Mouse (Mus musculus): Measurements from ENCODE around the gene Klf7. TPM values are rescaled to one million over a fixed set of nuclear protein-coding genes. Genes with fewer than 3 reads are reported as not detected.

Klf7 gene
- polyA plus RNA-seq, 1 experiment: 22.6 TPM

GRCm38 (mm10) chr1:64134439-64134838 lies 12.4 kb upstream of the Klf7 start:
- Histone ChIP-seq H3K27ac (ENCODE audit: insufficient read depth, low read length) (no peak overlapping the region), H3K27me3 (ENCODE audit: control insufficient read depth, insufficient read depth, low read length, poor library complexity, severe bottlenecking) (no peaks in the 10 kb centered on the region), H3K4me1 (ENCODE audit: control insufficient read depth, insufficient read depth, low read length) (no peaks in the 10 kb centered on the region), H3K4me3 (ENCODE audit: low read depth, low read length) (no peak overlapping the region), H3K9ac (ENCODE audit: low read depth, poor library complexity, severe bottlenecking) (no peak overlapping the region), H3K36me3 (ENCODE audit: control insufficient read depth, insufficient read depth, low read length, poor library complexity, severe bottlenecking) (no peaks in the 10 kb centered on the region), H3K9me3 (replicated peaks; ENCODE audit: control insufficient read depth, insufficient read depth, low read length, poor library complexity, severe bottlenecking) (no peaks in the 10 kb centered on the region)
- TF ChIP-seq CTCF (IDR thresholded peaks at IDR 0.05; ENCODE audit: low read depth, low read length) (no peak), POLR2A (IDR thresholded peaks at IDR 0.05; ENCODE audit: insufficient read depth, low read length) (no peak), EP300 (IDR thresholded peaks at IDR 0.05; ENCODE audit: insufficient read depth, low read depth, low read length) (no peak)

- H3K4me1 ChIP-seq (ENCODE audit: control insufficient read depth, insufficient read depth, low read length): no peaks in the 10 kb centered on the region
- no peak overlapping the region for H3K9ac ChIP-seq (ENCODE audit: low read depth, poor library complexity, severe bottlenecking)
- no peaks in the 10 kb centered on the region for H3K9me3 ChIP-seq (replicated peaks; ENCODE audit: control insufficient read depth, insufficient read depth, low read length, poor library complexity, severe bottlenecking)
- no peak overlapping the region for H3K27ac ChIP-seq (ENCODE audit: insufficient read depth, low read length)
- H3K36me3 ChIP-seq (ENCODE audit: control insufficient read depth, insufficient read depth, low read length, poor library complexity, severe bottlenecking): no peaks in the 10 kb centered on the region
- no peak overlapping the region for H3K4me3 ChIP-seq (ENCODE audit: low read depth, low read length)
- H3K27me3 ChIP-seq (ENCODE audit: control insufficient read depth, insufficient read depth, low read length, poor library complexity, severe bottlenecking): no peaks in the 10 kb centered on the region
- no peak for TF ChIP-seq EP300 (IDR thresholded peaks at IDR 0.05; ENCODE audit: insufficient read depth, low read depth, low read length)
- no peak for TF ChIP-seq CTCF (IDR thresholded peaks at IDR 0.05; ENCODE audit: low read depth, low read length)
- TF ChIP-seq POLR2A (IDR thresholded peaks at IDR 0.05; ENCODE audit: insufficient read depth, low read length): no peak
These were observed 4.7 kb upstream of the Klf7 start for GRCm38 (mm10) chr1:64126822-64127221.

- peak overlapping the region; percentile 92 for H3K9ac ChIP-seq (ENCODE audit: low read depth, poor library complexity, severe bottlenecking)
- no peaks in the 10 kb centered on the region for H3K27me3 ChIP-seq (ENCODE audit: control insufficient read depth, insufficient read depth, low read length, poor library complexity, severe bottlenecking)
- no peaks in the 10 kb centered on the region for H3K36me3 ChIP-seq (ENCODE audit: control insufficient read depth, insufficient read depth, low read length, poor library complexity, severe bottlenecking)
- H3K9me3 ChIP-seq (replicated peaks; ENCODE audit: control insufficient read depth, insufficient read depth, low read length, poor library complexity, severe bottlenecking): no peaks in the 10 kb centered on the region
- H3K4me3 ChIP-seq (ENCODE audit: low read depth, low read length): peak overlapping the region; percentile 78
- H3K27ac ChIP-seq (ENCODE audit: insufficient read depth, low read length): peak overlapping the region; percentile 69
- H3K4me1 ChIP-seq (ENCODE audit: control insufficient read depth, insufficient read depth, low read length): peaks cover 2% of the 10 kb centered on the region
- TF ChIP-seq POLR2A (IDR thresholded peaks at IDR 0.05; ENCODE audit: insufficient read depth, low read length): peak; percentile 2
- TF ChIP-seq CTCF (IDR thresholded peaks at IDR 0.05; ENCODE audit: low read depth, low read length): no peak
These were observed 366 bp upstream of the Klf7 start for GRCm38 (mm10) chr1:64122466-64122830.

- Histone ChIP-seq H3K36me3 (ENCODE audit: control insufficient read depth, insufficient read depth, low read length, poor library complexity, severe bottlenecking) (no peaks in the 10 kb centered on the region), H3K4me3 (ENCODE audit: low read depth, low read length) (peak overlapping the region; percentile 79), H3K27me3 (ENCODE audit: control insufficient read depth, insufficient read depth, low read length, poor library complexity, severe bottlenecking) (no peaks in the 10 kb centered on the region), H3K4me1 (ENCODE audit: control insufficient read depth, insufficient read depth, low read length) (peaks cover 2% of the 10 kb centered on the region), H3K27ac (ENCODE audit: insufficient read depth, low read length) (peak overlapping the region; percentile 31), H3K9me3 (replicated peaks; ENCODE audit: control insufficient read depth, insufficient read depth, low read length, poor library complexity, severe bottlenecking) (no peaks in the 10 kb centered on the region), H3K9ac (ENCODE audit: low read depth, poor library complexity, severe bottlenecking) (peak overlapping the region; percentile 62)
- TF ChIP-seq EP300 (IDR thresholded peaks at IDR 0.05; ENCODE audit: insufficient read depth, low read depth, low read length) (no peak), POLR2A (IDR thresholded peaks at IDR 0.05; ENCODE audit: insufficient read depth, low read length) (no peak), CTCF (IDR thresholded peaks at IDR 0.05; ENCODE audit: low read depth, low read length) (no peak)
These were observed 1.1 kb downstream of the Klf7 start for GRCm38 (mm10) chr1:64120811-64121515.

GRCm38 (mm10) chr1:64120421-64120810 lies 1.7 kb downstream of the Klf7 start:
- Histone ChIP-seq H3K9ac (ENCODE audit: low read depth, poor library complexity, severe bottlenecking) (peak overlapping the region; percentile 62), H3K4me1 (ENCODE audit: control insufficient read depth, insufficient read depth, low read length) (peaks cover 2% of the 10 kb centered on the region), H3K27ac (ENCODE audit: insufficient read depth, low read length) (no peak overlapping the region), H3K4me3 (ENCODE audit: low read depth, low read length) (peak overlapping the region; percentile 79), H3K27me3 (ENCODE audit: control insufficient read depth, insufficient read depth, low read length, poor library complexity, severe bottlenecking) (no peaks in the 10 kb centered on the region), H3K9me3 (replicated peaks; ENCODE audit: control insufficient read depth, insufficient read depth, low read length, poor library complexity, severe bottlenecking) (no peaks in the 10 kb centered on the region), H3K36me3 (ENCODE audit: control insufficient read depth, insufficient read depth, low read length, poor library complexity, severe bottlenecking) (no peaks in the 10 kb centered on the region)
- TF ChIP-seq EP300 (IDR thresholded peaks at IDR 0.05; ENCODE audit: insufficient read depth, low read depth, low read length): no peak
- no peak for TF ChIP-seq POLR2A (IDR thresholded peaks at IDR 0.05; ENCODE audit: insufficient read depth, low read length)
- no peak for TF ChIP-seq CTCF (IDR thresholded peaks at IDR 0.05; ENCODE audit: low read depth, low read length)

- no peaks in the 10 kb centered on the region for H3K36me3 ChIP-seq (ENCODE audit: control insufficient read depth, insufficient read depth, low read length, poor library complexity, severe bottlenecking)
- peaks cover 2% of the 10 kb centered on the region for H3K4me1 ChIP-seq (ENCODE audit: control insufficient read depth, insufficient read depth, low read length)
- TF ChIP-seq EP300 (IDR thresholded peaks at IDR 0.05; ENCODE audit: insufficient read depth, low read depth, low read length): no peak
- TF ChIP-seq POLR2A (IDR thresholded peaks at IDR 0.05; ENCODE audit: insufficient read depth, low read length): no peak
- TF ChIP-seq CTCF (IDR thresholded peaks at IDR 0.05; ENCODE audit: low read depth, low read length): no peak
- peak overlapping the region; percentile 56 for H3K4me3 ChIP-seq (ENCODE audit: low read depth, low read length)
- H3K9me3 ChIP-seq (replicated peaks; ENCODE audit: control insufficient read depth, insufficient read depth, low read length, poor library complexity, severe bottlenecking): no peaks in the 10 kb centered on the region
- H3K9ac ChIP-seq (ENCODE audit: low read depth, poor library complexity, severe bottlenecking): peak overlapping the region; percentile 62; the same call in 1 of the 2 replicates
- no peaks in the 10 kb centered on the region for H3K27me3 ChIP-seq (ENCODE audit: control insufficient read depth, insufficient read depth, low read length, poor library complexity, severe bottlenecking)
- H3K27ac ChIP-seq (ENCODE audit: insufficient read depth, low read length): no peak overlapping the region
These were observed 2.2 kb downstream of the Klf7 start for GRCm38 (mm10) chr1:64119851-64120250.
